Mouse (Mus musculus) kidney, adult 11 months (tissue): Measurements from ENCODE around the gene Acin1.

Source experiments
- DNase-seq: peaks from one replicate; pipeline ENCODE4 v3.0.0; 2022

Gene Acin1

GRCm38 (mm10) chr14:54686522-54687143, at the start of gene Acin1:
Gene Acin1, minus strand, starts transcription at chr14:54686931.
- DNase-seq = peak; percentile 100

- no peak for DNase-seq
These were observed 48.5 kb upstream of the Acin1 start for GRCm38 (mm10) chr14:54735221-54735620.

- no peak for DNase-seq
These were observed 47.3 kb upstream of the Acin1 start for GRCm38 (mm10) chr14:54734004-54734403.

- DNase-seq = no peak
These were observed 45.5 kb upstream of the Acin1 start for GRCm38 (mm10) chr14:54732206-54732605.

- DNase-seq = no peak
These were observed 43.6 kb upstream of the Acin1 start for GRCm38 (mm10) chr14:54730305-54730704.

- DNase-seq = no peak
These were observed 42.3 kb upstream of the Acin1 start for GRCm38 (mm10) chr14:54728823-54729653.

- no peak for DNase-seq
These were observed 40.8 kb upstream of the Acin1 start for GRCm38 (mm10) chr14:54727565-54727964.

GRCm38 (mm10) chr14:54724049-54724448, 37.3 kb upstream of the Acin1 start:
- DNase-seq = no peak

- no peak for DNase-seq
These were observed 35.0 kb upstream of the Acin1 start for GRCm38 (mm10) chr14:54721711-54722110.

GRCm38 (mm10) chr14:54720654-54721350, 34.1 kb upstream of the Acin1 start:
- no peak for DNase-seq

- DNase-seq = no peak
These were observed 33.3 kb upstream of the Acin1 start for GRCm38 (mm10) chr14:54720041-54720440.

GRCm38 (mm10) chr14:54715402-54715801, 28.7 kb upstream of the Acin1 start:
- DNase-seq = no peak

- peak; percentile 30 for DNase-seq
These were observed 27.9 kb upstream of the Acin1 start for GRCm38 (mm10) chr14:54714617-54715081.

GRCm38 (mm10) chr14:54714121-54714520, 27.4 kb upstream of the Acin1 start:
- DNase-seq = peak; percentile 74

- DNase-seq = peak; percentile 35
These were observed 26.1 kb upstream of the Acin1 start for GRCm38 (mm10) chr14:54712861-54713260.

- no peak for DNase-seq
These were observed 25.3 kb upstream of the Acin1 start, which contains the start of gene Cebpe for GRCm38 (mm10) chr14:54712074-54712473. Gene Cebpe, minus strand, starts transcription at chr14:54712174.

GRCm38 (mm10) chr14:54709054-54709453, 22.3 kb upstream of the Acin1 start:
- DNase-seq = no peak

- DNase-seq = no peak
These were observed 20.0 kb upstream of the Acin1 start for GRCm38 (mm10) chr14:54706589-54707320.

- DNase-seq = no peak
These were observed 19.1 kb upstream of the Acin1 start for GRCm38 (mm10) chr14:54705844-54706243.

GRCm38 (mm10) chr14:54703207-54703606, 16.5 kb upstream of the Acin1 start:
- no peak for DNase-seq

- peak; percentile 54 for DNase-seq
These were observed 14.6 kb upstream of the Acin1 start for GRCm38 (mm10) chr14:54701298-54701697.

GRCm38 (mm10) chr14:54699586-54699985, 12.9 kb upstream of the Acin1 start:
- no peak for DNase-seq

GRCm38 (mm10) chr14:54698733-54699132, 12.0 kb upstream of the Acin1 start, which contains the start of gene Gm29776:
Gene Gm29776, minus strand, starts transcription at chr14:54698833.
- no peak for DNase-seq
